Mouse (Mus musculus): ENCODE data around the gene Nfia. TPM values are rescaled to one million over a fixed set of nuclear protein-coding genes. Genes with fewer than 3 reads are reported as not detected.
A peak's percentile ranks its signal among the peaks of the same experiment; 100 is the strongest.

Nfia gene
- polyA plus RNA-seq, 1 experiment from 2014 or later, result 88.3 TPM

DNA sequence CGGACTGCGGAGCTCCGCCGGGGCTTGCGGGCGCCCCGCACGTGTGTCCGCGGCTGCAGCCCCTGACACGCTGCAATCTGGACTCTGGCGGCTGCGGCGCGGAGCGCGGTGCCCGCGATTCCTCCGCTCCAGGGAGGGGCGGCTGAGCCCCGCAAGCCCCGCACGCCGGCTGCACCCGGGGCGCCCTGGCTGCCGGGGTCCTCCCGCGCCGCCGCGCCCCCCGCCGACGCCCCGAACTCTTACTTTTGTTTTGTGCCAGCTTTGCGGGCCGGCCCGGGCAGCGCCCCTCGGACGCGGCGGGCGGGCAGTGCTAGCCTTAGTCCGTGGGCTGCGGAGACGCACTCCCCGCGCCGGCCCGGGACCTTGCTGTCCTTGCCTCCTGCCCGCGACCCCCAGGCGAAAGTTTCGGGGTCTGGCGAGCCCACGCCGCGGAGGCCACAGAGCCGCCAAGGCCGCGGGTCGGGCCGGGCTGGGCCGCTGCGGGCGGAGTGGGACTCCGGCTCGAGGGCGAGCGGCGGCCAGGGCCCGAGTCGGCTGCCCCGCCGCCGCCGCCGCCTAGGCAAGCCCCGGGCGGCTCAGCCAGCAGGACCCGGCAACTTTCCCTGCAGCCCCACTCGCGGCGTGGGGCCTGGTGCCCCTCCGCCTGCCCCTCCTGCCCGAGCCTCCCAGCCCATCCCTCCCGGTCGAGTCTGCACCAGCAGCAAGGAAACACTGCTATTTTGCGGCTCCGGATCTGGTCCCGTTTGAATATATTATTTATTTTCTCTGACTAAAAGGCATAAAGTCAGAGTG lies 5.9 kb downstream of the Nfia start:
- peak overlapping the region; percentile 90 for H3K4me2 ChIP-seq (ENCODE audit: low read length)
- peaks cover 3% of the 10 kb centered on the region for H3K36me3 ChIP-seq (ENCODE audit: control insufficient read depth, insufficient read depth)
- peaks cover 33% of the 10 kb centered on the region for H3K4me1 ChIP-seq (replicated peaks; ENCODE audit: control insufficient read depth, insufficient read depth, low read length)
- peak overlapping the region; percentile 97 for H3K9ac ChIP-seq (replicated peaks; ENCODE audit: low read depth, low read length)
- WGBS, result 0% methylated on average over 85 of the region's 94 CpGs
- ATAC-seq, result peak; percentile 6; the same call in 1 of the 2 replicates
- H3K27me3 ChIP-seq (replicated peaks; ENCODE audit: control insufficient read depth, insufficient read depth, low read length), result no peaks in the 10 kb centered on the region
- no peaks in the 10 kb centered on the region for H3K9me3 ChIP-seq (ENCODE audit: control insufficient read depth, low read length)
- H3K4me3 ChIP-seq (replicated peaks; ENCODE audit: low read length), result peak overlapping the region; percentile 84
- H3K27ac ChIP-seq (ENCODE audit: low read length), result peak overlapping the region; percentile 92

- no peaks in the 10 kb centered on the region for H3K9me3 ChIP-seq (ENCODE audit: control insufficient read depth, low read length)
- no peaks in the 10 kb centered on the region for H3K27me3 ChIP-seq (replicated peaks; ENCODE audit: control insufficient read depth, insufficient read depth, low read length)
- peaks cover 35% of the 10 kb centered on the region for H3K4me1 ChIP-seq (replicated peaks; ENCODE audit: control insufficient read depth, insufficient read depth, low read length)
- H3K4me2 ChIP-seq (ENCODE audit: low read length), result peak overlapping the region; percentile 90
- WGBS, result 4% methylated on average over 18 of the region's 18 CpGs
- peaks cover 6% of the 10 kb centered on the region for H3K36me3 ChIP-seq (ENCODE audit: control insufficient read depth, insufficient read depth)
- peak overlapping the region; percentile 84 for H3K4me3 ChIP-seq (replicated peaks; ENCODE audit: low read length)
- peak overlapping the region; percentile 92 for H3K27ac ChIP-seq (ENCODE audit: low read length)
- no peak for ATAC-seq
- H3K9ac ChIP-seq (replicated peaks; ENCODE audit: low read depth, low read length), result peak overlapping the region; percentile 97
These were observed 6.7 kb downstream of the Nfia start for GRCm38 (mm10) chr4:97779003-97779930.

DNA sequence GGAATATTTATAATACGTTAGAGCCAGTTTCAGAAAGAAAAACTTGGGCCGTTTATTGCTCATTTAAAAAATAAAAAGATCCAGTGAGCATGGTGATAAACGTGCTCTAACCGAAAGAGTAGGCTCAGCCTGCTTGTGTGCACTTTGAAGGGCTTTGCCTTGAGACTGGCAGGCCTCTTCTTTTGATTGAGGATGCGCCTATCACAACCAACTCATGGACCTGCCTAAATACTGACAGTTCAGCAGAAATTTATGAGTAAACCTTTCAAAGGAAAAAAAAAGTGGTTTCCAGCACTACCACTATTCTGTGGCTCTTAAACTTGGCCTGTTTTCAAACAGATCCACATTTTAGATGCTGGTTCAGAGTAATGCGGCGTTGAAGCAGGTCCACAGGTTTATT lies 7.5 kb downstream of the Nfia start:
- H3K4me2 ChIP-seq (ENCODE audit: low read length), result peak overlapping the region; percentile 90
- peak overlapping the region; percentile 92 for H3K27ac ChIP-seq (ENCODE audit: low read length)
- no peaks in the 10 kb centered on the region for H3K9me3 ChIP-seq (ENCODE audit: control insufficient read depth, low read length)
- 13% methylated on average over 7 of the region's 7 CpGs for WGBS
- peaks cover 32% of the 10 kb centered on the region for H3K4me1 ChIP-seq (replicated peaks; ENCODE audit: control insufficient read depth, insufficient read depth, low read length)
- peaks cover 6% of the 10 kb centered on the region for H3K36me3 ChIP-seq (ENCODE audit: control insufficient read depth, insufficient read depth)
- H3K9ac ChIP-seq (replicated peaks; ENCODE audit: low read depth, low read length), result peak overlapping the region; percentile 97
- H3K27me3 ChIP-seq (replicated peaks; ENCODE audit: control insufficient read depth, insufficient read depth, low read length), result no peaks in the 10 kb centered on the region
- no peak for ATAC-seq
- H3K4me3 ChIP-seq (replicated peaks; ENCODE audit: low read length), result peak overlapping the region; percentile 84

- Histone ChIP-seq H3K4me2 (ENCODE audit: low read length) (peak overlapping the region; percentile 54), H3K27ac (ENCODE audit: low read length) (peak overlapping the region; percentile 60), H3K9ac (replicated peaks; ENCODE audit: low read depth, low read length) (peak overlapping the region; percentile 51), H3K4me3 (replicated peaks; ENCODE audit: low read length) (peak overlapping the region; percentile 31), H3K4me1 (replicated peaks; ENCODE audit: control insufficient read depth, insufficient read depth, low read length) (peaks cover 34% of the 10 kb centered on the region), H3K9me3 (ENCODE audit: control insufficient read depth, low read length) (no peaks in the 10 kb centered on the region), H3K27me3 (replicated peaks; ENCODE audit: control insufficient read depth, insufficient read depth, low read length) (no peaks in the 10 kb centered on the region), H3K36me3 (ENCODE audit: control insufficient read depth, insufficient read depth) (peaks cover 6% of the 10 kb centered on the region)
- ATAC-seq, result no peak
- 43% methylated on average over 7 of the region's 7 CpGs for WGBS
These were observed 8.3 kb downstream of the Nfia start for GRCm38 (mm10) chr4:97780666-97781435.

GRCm38 (mm10) chr4:97782069-97782468 lies 9.5 kb downstream of the Nfia start:
- Histone ChIP-seq H3K4me1 (replicated peaks; ENCODE audit: control insufficient read depth, insufficient read depth, low read length) (peaks cover 26% of the 10 kb centered on the region), H3K36me3 (ENCODE audit: control insufficient read depth, insufficient read depth) (peaks cover 6% of the 10 kb centered on the region), H3K4me3 (replicated peaks; ENCODE audit: low read length) (0 out of 2 replicates have a peak overlapping the region, but pooled peaks have one; percentile 9), H3K27ac (ENCODE audit: low read length) (peak overlapping the region; percentile 56; the same call in 1 of the 2 replicates), H3K9ac (replicated peaks; ENCODE audit: low read depth, low read length) (peak overlapping the region; percentile 51), H3K9me3 (ENCODE audit: control insufficient read depth, low read length) (no peaks in the 10 kb centered on the region), H3K4me2 (ENCODE audit: low read length) (peak overlapping the region; percentile 28), H3K27me3 (replicated peaks; ENCODE audit: control insufficient read depth, insufficient read depth, low read length) (no peaks in the 10 kb centered on the region)
- no peak for ATAC-seq
- WGBS, result 61% methylated on average over 3 of the region's 3 CpGs

- Histone ChIP-seq H3K4me1 (replicated peaks; ENCODE audit: control insufficient read depth, insufficient read depth, low read length) (peaks cover 29% of the 10 kb centered on the region), H3K4me3 (replicated peaks; ENCODE audit: low read length) (no peak overlapping the region), H3K36me3 (ENCODE audit: control insufficient read depth, insufficient read depth) (peaks cover 6% of the 10 kb centered on the region), H3K9me3 (ENCODE audit: control insufficient read depth, low read length) (no peaks in the 10 kb centered on the region), H3K27me3 (replicated peaks; ENCODE audit: control insufficient read depth, insufficient read depth, low read length) (no peaks in the 10 kb centered on the region), H3K4me2 (ENCODE audit: low read length) (peak overlapping the region; percentile 28), H3K27ac (ENCODE audit: low read length) (no peak overlapping the region), H3K9ac (replicated peaks; ENCODE audit: low read depth, low read length) (no peak overlapping the region)
- 78% methylated on average over 6 of the region's 6 CpGs for WGBS
- ATAC-seq, result no peak
These were observed 10.0 kb downstream of the Nfia start for GRCm38 (mm10) chr4:97782497-97782896.

- Histone ChIP-seq H3K4me1 (replicated peaks; ENCODE audit: control insufficient read depth, insufficient read depth, low read length) (peaks cover 31% of the 10 kb centered on the region), H3K4me3 (replicated peaks; ENCODE audit: low read length) (0 out of 2 replicates have a peak overlapping the region, but pooled peaks have one; percentile 15), H3K9ac (replicated peaks; ENCODE audit: low read depth, low read length) (0 out of 2 replicates have a peak overlapping the region, but pooled peaks have one; percentile 6), H3K27ac (ENCODE audit: low read length) (peak overlapping the region; percentile 60), H3K27me3 (replicated peaks; ENCODE audit: control insufficient read depth, insufficient read depth, low read length) (no peaks in the 10 kb centered on the region), H3K4me2 (ENCODE audit: low read length) (peak overlapping the region; percentile 36), H3K36me3 (ENCODE audit: control insufficient read depth, insufficient read depth) (peaks cover 6% of the 10 kb centered on the region), H3K9me3 (ENCODE audit: control insufficient read depth, low read length) (no peaks in the 10 kb centered on the region)
- ATAC-seq, result no peak
- 90% methylated on average over 26 of the region's 26 CpGs for WGBS
These were observed 10.7 kb downstream of the Nfia start for GRCm38 (mm10) chr4:97783073-97783879.

DNA sequence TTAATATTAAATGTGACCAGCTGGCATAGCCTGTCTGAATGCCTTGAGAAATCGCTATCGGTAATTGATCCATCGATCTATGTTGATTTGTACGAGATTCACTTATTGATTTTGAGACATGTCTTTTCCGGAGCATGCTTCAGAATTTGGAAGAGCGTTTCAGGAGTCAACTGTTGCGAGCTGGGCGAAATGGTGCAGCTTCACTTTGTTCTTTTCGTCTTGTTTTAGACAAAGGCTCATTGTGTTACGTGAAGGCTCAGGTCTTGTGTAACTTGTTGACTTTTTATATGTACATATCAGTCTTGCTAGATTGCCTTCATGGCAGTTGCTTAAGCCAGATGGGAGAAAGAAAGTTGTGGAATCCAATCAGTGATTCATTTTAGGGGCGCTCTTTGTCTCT lies 11.7 kb downstream of the Nfia start:
- peak overlapping the region; percentile 22; the same call in 1 of the 2 replicates for H3K9ac ChIP-seq (replicated peaks; ENCODE audit: low read depth, low read length)
- H3K4me2 ChIP-seq (ENCODE audit: low read length), result peak overlapping the region; percentile 34
- WGBS, result 73% methylated on average over 11 of the region's 11 CpGs
- H3K27me3 ChIP-seq (replicated peaks; ENCODE audit: control insufficient read depth, insufficient read depth, low read length), result no peaks in the 10 kb centered on the region
- peaks cover 41% of the 10 kb centered on the region for H3K4me1 ChIP-seq (replicated peaks; ENCODE audit: control insufficient read depth, insufficient read depth, low read length)
- H3K27ac ChIP-seq (ENCODE audit: low read length), result peak overlapping the region; percentile 60
- no peak for ATAC-seq
- H3K9me3 ChIP-seq (ENCODE audit: control insufficient read depth, low read length), result no peaks in the 10 kb centered on the region
- H3K4me3 ChIP-seq (replicated peaks; ENCODE audit: low read length), result peak overlapping the region; percentile 19
- peaks cover 6% of the 10 kb centered on the region for H3K36me3 ChIP-seq (ENCODE audit: control insufficient read depth, insufficient read depth)
